Mouse (Mus musculus) heart, embryonic 13.5 days (tissue): Measurements from ENCODE around the gene Mlec. TPM values are rescaled to one million over a fixed set of nuclear protein-coding genes. Genes with fewer than 3 reads are reported as not detected.
"Not testable (repeated sequence)": the region's sequence is repeated elsewhere in the genome, so short reads cannot be mapped to it uniquely, and the experiment has no call there.

Experiments used
- ATAC-seq: fragments of 200-750 bp; cut with Nextera tagmentation; 2 replicates; pipeline ENCODE4 v1.8.0; 2017; ENCODE audit warnings: moderate TSS enrichment; ENCODE audit not compliant: insufficient number of reproducible peaks, low FRiP score, low TSS enrichment; ENCODE audit errors: extremely low read depth
- H3K27ac ChIP-seq: fragments of 300-500 bp; sonication (generic); replicated peaks from 2 replicates; pipeline ENCODE4 v1.5.1; 2015; ENCODE audit warnings: moderate library complexity, mild to moderate bottlenecking, inconsistent platforms
- H3K27me3 ChIP-seq: fragments of 300-500 bp; sonication (generic); replicated peaks from 2 replicates; pipeline ENCODE4 v1.6.1; 2015; ENCODE audit warnings: mild to moderate bottlenecking, inconsistent platforms
- H3K36me3 ChIP-seq: fragments of 300-500 bp; sonication (generic); 2 replicates; pipeline ENCODE4 v1.6.1; 2015; ENCODE audit warnings: mild to moderate bottlenecking, inconsistent platforms
- H3K4me1 ChIP-seq: fragments of 300-500 bp; sonication (generic); 2 replicates; pipeline ENCODE4 v1.6.1; 2015; ENCODE audit warnings: inconsistent platforms
- H3K4me2 ChIP-seq: fragments of 300-500 bp; sonication (generic); 2 replicates; pipeline ENCODE4 v1.6.1; 2015; ENCODE audit warnings: inconsistent platforms, mild to moderate bottlenecking, moderate library complexity
- H3K4me3 ChIP-seq: fragments of 300-500 bp; sonication (generic); 2 replicates; pipeline ENCODE4 v1.5.1; 2015; ENCODE audit warnings: moderate library complexity, mild to moderate bottlenecking, inconsistent platforms
- H3K9ac ChIP-seq: fragments of 300-500 bp; sonication (generic); 2 replicates; pipeline ENCODE4 v1.6.1; 2015; ENCODE audit warnings: inconsistent platforms, mild to moderate bottlenecking, moderate library complexity
- H3K9me3 ChIP-seq: fragments of 300-500 bp; sonication (generic); 2 replicates; pipeline ENCODE4 v1.6.1; 2016; ENCODE audit warnings: inconsistent platforms
- WGBS: fragments of 180-500 bp; shearing (Covaris S2); methylation state at CpG from one replicate; pipeline ENCODE4 v1.1.7; 2015; ENCODE audit warnings: mixed read lengths; 5-methylcytosine and 5-hydroxymethylcytosine counted together
- polyA plus RNA-seq: library from polyadenylated mRNA; unstranded; fragments of >200 nt; fragmentation: Nextera tagmentation; extraction: Ambion mirVana; gene quantifications from 2 replicates; pipeline ENCODE4 v1.2.1, GENCODE M21; 2015

Mlec gene
- polyA plus RNA-seq, 1 experiment from 2014 or later = 65.8 TPM

DNA sequence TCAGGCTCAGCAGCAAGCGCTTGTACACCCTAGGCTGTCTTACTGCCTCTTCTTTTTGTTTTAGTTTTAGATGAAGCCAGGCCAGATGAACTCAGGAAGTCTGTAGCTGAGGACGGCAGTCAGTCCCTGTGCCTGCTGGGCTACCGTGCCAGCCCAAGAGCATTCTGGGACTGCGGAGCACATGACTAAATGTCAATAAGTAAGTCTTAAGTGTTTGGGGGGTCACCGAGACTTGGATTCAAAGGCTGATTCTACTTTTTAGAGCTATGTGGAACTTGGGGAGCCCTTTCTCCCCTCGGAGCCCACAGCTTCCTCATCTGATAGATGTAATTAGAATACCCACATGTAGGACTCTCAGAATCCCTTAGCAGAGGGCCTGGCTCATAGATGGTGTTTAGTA is 2.7 kb upstream of the Mlec start:
- Histone ChIP-seq H3K4me1 (peaks cover 28% of the 10 kb centered on the region), H3K4me3 (no peak overlapping the region), H3K9me3 (no peaks in the 10 kb centered on the region), H3K27ac (0 out of 2 replicates have a peak overlapping the region, but pooled peaks have one; percentile 4), H3K27me3 (no peaks in the 10 kb centered on the region), H3K36me3 (no peaks in the 10 kb centered on the region), H3K9ac (0 out of 2 replicates have a peak overlapping the region, but pooled peaks have one; percentile 28), H3K4me2 (no peak overlapping the region)
- no peak for ATAC-seq
- WGBS = 75% methylated on average over 6 of the region's 6 CpGs

DNA sequence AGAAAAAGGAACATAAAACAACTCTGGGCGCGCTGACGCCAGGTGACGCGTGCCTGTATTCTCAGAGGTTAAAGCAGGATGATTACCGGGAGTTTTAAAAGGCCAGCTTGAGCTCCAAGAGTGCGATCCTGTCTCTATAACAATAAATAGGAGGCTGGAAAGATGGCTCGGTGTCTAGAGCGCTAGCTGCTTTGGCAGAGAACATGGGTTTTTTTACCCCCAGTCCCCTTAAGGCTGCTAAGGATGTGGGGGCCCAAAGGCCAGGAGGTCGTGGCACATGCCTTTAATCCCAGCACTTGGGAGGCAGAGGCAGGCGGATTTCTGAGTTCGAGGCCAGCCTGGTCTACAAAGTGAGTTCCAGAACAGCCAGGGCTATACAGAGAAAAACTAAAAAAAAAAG is 1.2 kb upstream of the Mlec start:
- 38% methylated on average over 12 of the region's 12 CpGs for WGBS
- H3K4me1 ChIP-seq = peaks cover 42% of the 10 kb centered on the region

DNA sequence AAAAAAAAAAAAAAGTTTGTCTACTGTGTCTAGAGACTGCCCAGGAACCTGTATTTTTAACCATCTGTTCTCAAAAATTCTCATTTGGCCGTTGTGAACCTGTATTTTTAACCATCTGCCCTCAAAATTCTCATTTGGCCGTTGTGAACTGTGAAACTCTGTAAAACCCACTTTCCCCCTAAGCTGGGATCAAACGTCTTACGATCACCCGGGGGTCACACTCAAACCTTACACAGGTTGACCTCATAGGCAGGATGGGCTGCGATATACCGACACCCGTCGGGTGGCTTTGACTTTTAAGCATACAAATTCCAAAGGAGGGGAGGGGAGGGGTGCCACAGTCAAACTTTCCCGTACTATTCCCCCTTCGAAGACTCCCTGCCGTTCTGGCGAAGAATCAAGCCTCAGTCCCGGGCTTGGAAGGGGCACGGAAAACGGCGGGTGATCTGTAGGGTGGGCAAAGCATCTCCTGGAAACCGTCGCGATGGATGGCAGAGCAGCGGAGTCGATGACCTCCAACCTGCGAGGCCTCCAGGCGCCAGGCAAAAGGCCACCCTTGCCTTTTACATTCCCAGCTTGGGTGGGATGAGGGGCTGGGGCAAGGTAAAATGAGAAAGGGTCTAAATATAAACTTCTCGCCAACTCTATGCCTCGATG is 918 bp downstream of the Mlec start:
- Histone ChIP-seq H3K9ac (peak overlapping the region; percentile 96), H3K36me3 (peaks cover 7% of the 10 kb centered on the region; the same call in 1 of the 2 replicates), H3K27ac (peak overlapping the region; percentile 89), H3K9me3 (no peaks in the 10 kb centered on the region), H3K4me2 (peak overlapping the region; percentile 82), H3K4me1 (peaks cover 60% of the 10 kb centered on the region), H3K27me3 (no peaks in the 10 kb centered on the region), H3K4me3 (peak overlapping the region; percentile 78)
- ATAC-seq = no peak
- 2% methylated on average over 26 of the region's 26 CpGs for WGBS

More for the DNA sequence above, 1.2 kb upstream of the Mlec start:
- no peak for ATAC-seq
- no peaks in the 10 kb centered on the region for H3K9me3 ChIP-seq
- H3K9ac ChIP-seq = peak overlapping the region; percentile 86
- no peaks in the 10 kb centered on the region for H3K36me3 ChIP-seq
- H3K27me3 ChIP-seq = no peaks in the 10 kb centered on the region
- peak overlapping the region; percentile 97 for H3K27ac ChIP-seq
- peak overlapping the region; percentile 78 for H3K4me3 ChIP-seq
- peak overlapping the region; percentile 82 for H3K4me2 ChIP-seq

DNA sequence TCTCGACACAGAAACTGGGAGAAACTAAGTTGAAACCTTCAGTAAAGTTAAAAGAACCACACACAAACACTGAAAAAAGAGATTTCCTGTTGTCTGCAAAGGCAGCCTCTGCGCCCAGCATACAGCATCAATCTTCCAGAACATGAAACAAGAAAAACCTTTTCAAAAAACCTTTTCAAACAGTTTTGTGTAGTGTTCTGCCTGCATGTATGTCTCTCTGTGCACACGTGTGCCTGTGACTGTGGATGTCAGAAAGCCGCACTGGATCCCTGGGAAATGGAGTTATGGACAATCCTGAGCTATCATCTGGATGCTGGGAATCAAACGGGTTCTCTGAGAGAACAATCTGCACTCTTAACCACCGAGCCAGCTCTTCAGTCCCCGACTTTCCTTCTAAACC is 1.6 kb downstream of the Mlec start:
- Histone ChIP-seq H3K9me3 (no peaks in the 10 kb centered on the region), H3K9ac (peak overlapping the region; percentile 96), H3K4me3 (peak overlapping the region; percentile 78), H3K4me1 (peaks cover 65% of the 10 kb centered on the region), H3K4me2 (peak overlapping the region; percentile 82), H3K27ac (peak overlapping the region; percentile 58), H3K27me3 (no peaks in the 10 kb centered on the region), H3K36me3 (peaks cover 9% of the 10 kb centered on the region; the same call in 1 of the 2 replicates)
- WGBS = 48% methylated on average over 7 of the region's 7 CpGs
- ATAC-seq = no peak

DNA sequence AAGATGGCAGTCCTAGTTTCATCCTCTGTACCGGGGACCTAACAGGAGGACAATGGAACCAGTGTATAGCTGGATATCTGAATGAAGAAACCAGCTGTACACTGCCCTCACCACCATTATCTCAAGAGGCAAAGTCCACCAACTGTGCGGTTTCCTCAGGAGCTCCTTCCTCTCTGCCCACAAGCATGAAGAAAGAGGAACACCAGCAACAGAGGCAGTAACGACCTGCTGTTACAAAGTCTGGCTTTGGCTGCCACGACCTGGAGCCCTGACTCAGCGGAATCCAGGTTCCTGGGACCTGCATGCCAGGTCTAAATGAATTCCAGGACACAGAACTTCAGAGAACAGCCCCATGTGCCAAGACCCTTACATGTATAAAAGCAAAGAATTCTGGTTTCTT is 2.1 kb downstream of the Mlec start:
- ATAC-seq = no peak
- 23% methylated on average over 5 of the region's 5 CpGs for WGBS
- Histone ChIP-seq H3K36me3 (peaks cover 14% of the 10 kb centered on the region), H3K27ac (peak overlapping the region; percentile 58), H3K27me3 (no peaks in the 10 kb centered on the region), H3K4me3 (peak overlapping the region; percentile 78), H3K9me3 (no peaks in the 10 kb centered on the region), H3K9ac (peak overlapping the region; percentile 96), H3K4me1 (peaks cover 67% of the 10 kb centered on the region), H3K4me2 (peak overlapping the region; percentile 82)

DNA sequence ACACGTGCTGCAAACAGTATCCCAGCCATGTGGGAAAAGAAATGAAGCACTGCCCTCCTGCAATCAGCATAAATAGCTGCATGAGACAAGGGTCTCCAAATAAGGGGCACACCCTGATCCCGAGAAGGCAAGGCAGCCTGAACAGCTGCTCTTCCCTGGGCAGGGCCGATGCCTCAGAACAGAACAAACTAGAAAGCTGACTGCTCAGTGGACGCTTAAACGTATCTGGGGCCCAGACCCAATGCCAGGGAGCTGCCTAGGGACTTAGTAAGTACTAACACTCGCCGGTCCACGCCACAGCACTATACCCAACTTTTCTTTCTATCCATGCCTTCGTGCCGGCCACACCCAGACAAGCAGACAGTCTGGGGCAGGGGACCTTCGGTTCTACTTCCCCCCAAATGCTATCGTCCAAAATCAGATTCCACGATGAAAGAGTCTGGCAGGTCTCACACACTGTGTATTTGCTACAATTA is 2.8 kb downstream of the Mlec start:
- peak overlapping the region; percentile 78 for H3K4me3 ChIP-seq

DNA sequence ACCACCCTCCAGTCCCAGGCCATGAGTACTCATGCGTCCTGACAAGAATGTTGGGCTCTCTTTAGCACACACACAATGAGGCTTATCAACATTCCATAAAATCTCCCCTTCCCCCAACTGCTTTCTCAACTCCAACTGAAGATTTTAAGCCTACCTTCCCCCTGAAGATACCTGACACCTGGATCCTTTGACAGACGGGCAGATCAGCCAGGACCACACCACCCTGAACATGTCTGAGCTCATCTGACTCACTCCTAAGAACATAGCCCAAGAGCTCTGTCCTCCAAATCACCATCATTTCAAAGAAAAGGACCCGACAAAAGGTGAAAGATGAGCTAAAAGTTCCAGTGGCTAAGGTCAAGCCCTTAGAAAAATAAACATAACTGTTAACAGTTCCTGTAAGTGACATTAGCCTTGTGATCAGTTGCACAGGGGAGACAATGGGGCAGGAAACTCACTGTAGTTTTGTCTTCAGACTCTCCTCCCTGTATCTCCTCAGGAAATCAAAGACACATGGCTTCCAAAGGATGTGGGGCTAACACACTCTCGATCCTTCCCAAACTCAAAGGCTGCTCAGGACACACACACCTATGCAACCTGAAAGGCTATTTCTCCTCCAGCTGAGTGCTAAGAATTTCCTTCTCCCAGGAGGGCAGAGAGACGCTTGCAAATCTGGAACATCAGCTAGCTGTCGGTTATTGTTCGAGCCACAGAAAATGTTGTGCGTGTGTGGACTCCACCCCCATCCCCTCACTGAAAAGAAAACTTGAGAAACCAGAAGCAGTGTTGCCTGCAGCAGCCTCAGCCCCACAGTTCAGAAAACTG is 5.6 kb downstream of the Mlec start:
- 27% methylated on average over 8 of the region's 8 CpGs for WGBS

More for the DNA sequence above, 2.8 kb downstream of the Mlec start:
- Histone ChIP-seq H3K36me3 (peaks cover 21% of the 10 kb centered on the region), H3K9me3 (no peaks in the 10 kb centered on the region), H3K9ac (peak overlapping the region; percentile 96), H3K4me1 (peaks cover 67% of the 10 kb centered on the region), H3K4me2 (peak overlapping the region; percentile 82), H3K27ac (peak overlapping the region; percentile 58), H3K27me3 (no peaks in the 10 kb centered on the region)
- no peak for ATAC-seq
- WGBS = 48% methylated on average over 13 of the region's 13 CpGs

DNA sequence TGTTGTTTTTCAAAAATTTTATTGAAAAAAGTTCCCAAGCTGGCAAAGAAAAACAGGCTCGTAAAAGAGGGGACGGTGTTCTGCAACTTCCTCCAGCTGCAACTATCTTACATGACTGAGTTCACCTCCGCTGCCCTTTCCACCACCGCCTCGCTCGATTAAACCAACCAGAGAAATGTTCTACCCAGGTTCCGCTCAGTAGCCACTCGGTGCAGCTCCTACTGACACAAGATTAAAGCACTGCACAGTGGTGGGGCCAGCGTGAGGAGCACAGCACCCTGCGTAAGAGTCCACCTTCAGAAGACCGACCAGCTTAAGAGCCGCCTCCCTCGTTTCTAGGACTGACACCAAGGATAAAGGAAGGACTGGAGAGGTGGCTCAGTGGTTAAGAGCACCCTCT is 6.5 kb downstream of the Mlec start:
- Histone ChIP-seq H3K9ac (no peak overlapping the region), H3K4me2 (no peak overlapping the region), H3K9me3 (no peaks in the 10 kb centered on the region), H3K27me3 (no peaks in the 10 kb centered on the region), H3K36me3 (peaks cover 57% of the 10 kb centered on the region), H3K4me1 (peaks cover 57% of the 10 kb centered on the region), H3K4me3 (no peak overlapping the region), H3K27ac (0 out of 2 replicates have a peak overlapping the region, but pooled peaks have one; percentile 7)
- ATAC-seq = no peak
- WGBS = 82% methylated on average over 13 of the region's 13 CpGs

More for the DNA sequence above, 5.6 kb downstream of the Mlec start:
- Histone ChIP-seq H3K9ac (peak overlapping the region; percentile 65), H3K4me2 (peak overlapping the region; percentile 35), H3K27ac (peak overlapping the region; percentile 61), H3K4me1 (peaks cover 63% of the 10 kb centered on the region), H3K27me3 (no peaks in the 10 kb centered on the region), H3K36me3 (peaks cover 48% of the 10 kb centered on the region), H3K9me3 (no peaks in the 10 kb centered on the region), H3K4me3 (no peak overlapping the region)
- ATAC-seq = no peak

DNA sequence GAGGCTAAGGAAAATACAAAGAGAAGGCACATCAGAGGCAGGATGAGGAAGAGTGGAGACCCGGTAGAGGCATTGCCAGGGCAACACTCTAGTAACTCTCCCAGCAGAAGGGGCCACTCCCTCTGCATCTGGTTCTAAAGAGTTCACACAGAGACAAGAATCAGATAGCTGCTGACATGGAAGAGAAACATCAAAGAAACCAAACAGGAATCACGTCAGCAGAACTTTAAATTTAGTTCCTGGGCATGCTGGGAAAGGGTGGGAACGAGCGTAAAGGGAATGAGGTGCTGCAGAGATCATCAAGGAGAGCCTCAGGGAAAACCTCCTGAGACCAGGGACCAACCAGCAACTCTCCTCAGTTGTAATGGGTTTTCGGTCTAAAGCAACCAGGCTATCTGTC is 7.0 kb downstream of the Mlec start:
- no peak overlapping the region for H3K9ac ChIP-seq
- no peak for ATAC-seq
- H3K9me3 ChIP-seq = no peaks in the 10 kb centered on the region
- no peaks in the 10 kb centered on the region for H3K27me3 ChIP-seq
- peaks cover 52% of the 10 kb centered on the region for H3K4me1 ChIP-seq
- 0 out of 2 replicates have a peak overlapping the region, but pooled peaks have one; percentile 7 for H3K27ac ChIP-seq
- no peak overlapping the region for H3K4me2 ChIP-seq
- no peak overlapping the region for H3K4me3 ChIP-seq
- peaks cover 62% of the 10 kb centered on the region for H3K36me3 ChIP-seq
- 57% methylated on average over 5 of the region's 5 CpGs for WGBS

DNA sequence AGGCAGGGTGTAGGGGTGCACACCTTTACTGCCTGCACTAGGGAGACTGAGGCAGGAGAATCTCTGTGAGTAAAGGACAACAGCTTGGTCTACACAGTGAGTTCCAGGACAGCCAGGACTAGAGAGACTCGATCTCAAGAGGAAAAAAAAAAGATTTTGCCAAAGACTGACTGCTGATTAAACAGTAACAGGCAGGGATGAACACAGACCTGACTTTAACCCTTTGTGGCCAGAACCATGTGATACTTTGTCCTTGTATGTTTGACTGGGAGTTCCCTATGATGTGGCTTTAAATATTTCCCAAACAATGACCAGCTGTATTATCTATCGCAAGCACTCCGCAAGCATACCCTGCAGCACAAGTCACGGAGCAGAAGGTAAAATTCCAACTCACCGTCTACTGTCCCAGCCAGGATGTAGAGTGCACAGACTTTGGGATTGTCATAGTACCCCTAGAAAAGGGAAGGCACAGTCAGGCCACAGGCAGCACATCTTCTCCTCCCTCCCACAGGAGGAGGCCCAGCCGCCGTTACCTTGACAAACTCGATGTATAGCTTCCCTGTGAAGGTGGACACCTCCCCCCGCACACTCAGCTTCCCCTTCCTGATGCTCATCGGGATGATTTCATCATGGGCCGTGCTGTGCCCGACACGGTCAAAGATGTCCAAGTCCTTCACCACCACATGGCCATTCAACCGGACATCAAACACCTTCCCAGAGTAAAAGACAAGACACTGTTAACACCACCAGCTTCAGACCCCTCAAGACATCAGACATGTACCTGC is 8.1 kb downstream of the Mlec start:
- no peak overlapping the region for H3K27ac ChIP-seq
- no peaks in the 10 kb centered on the region for H3K27me3 ChIP-seq
- H3K4me1 ChIP-seq = peaks cover 41% of the 10 kb centered on the region
- no peak overlapping the region for H3K4me3 ChIP-seq
- no peak overlapping the region for H3K9ac ChIP-seq
- H3K9me3 ChIP-seq = no peaks in the 10 kb centered on the region
- no peak overlapping the region for H3K4me2 ChIP-seq
- ATAC-seq = no peak
- H3K36me3 ChIP-seq = peaks cover 73% of the 10 kb centered on the region
- WGBS = 92% methylated on average over 14 of the region's 14 CpGs

DNA sequence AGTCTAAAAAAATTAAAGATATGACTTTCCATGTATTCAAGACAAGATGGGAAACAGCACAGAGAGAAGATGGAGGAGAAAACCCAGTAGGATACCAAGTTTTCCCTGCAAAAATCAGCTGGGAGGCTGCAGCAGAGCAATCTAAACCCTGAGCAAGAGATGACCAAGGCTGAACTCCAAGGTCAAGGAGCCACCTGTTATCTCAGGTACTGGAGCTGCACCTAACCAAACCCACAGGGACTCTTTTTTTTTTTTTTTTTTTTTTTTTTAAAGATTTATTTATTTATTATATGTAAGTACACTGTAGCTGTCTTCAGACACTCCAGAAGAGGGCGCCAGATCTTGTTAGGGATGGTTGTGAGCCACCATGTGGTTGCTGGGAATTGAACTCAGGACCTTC is 9.1 kb downstream of the Mlec start:
- Histone ChIP-seq H3K36me3 (peaks cover 83% of the 10 kb centered on the region), H3K4me1 (peaks cover 31% of the 10 kb centered on the region)
- H3K9ac ChIP-seq, H3K4me3 ChIP-seq, H3K27ac ChIP-seq, H3K27me3 ChIP-seq, ATAC-seq, H3K9me3 ChIP-seq, H3K4me2 ChIP-seq: not testable (repeated sequence)
- no CpG with 5 or more reads among the region's 1 CpGs for WGBS
